Mouse (Mus musculus): Measurements from ENCODE around the gene Tmem204.

DNA sequence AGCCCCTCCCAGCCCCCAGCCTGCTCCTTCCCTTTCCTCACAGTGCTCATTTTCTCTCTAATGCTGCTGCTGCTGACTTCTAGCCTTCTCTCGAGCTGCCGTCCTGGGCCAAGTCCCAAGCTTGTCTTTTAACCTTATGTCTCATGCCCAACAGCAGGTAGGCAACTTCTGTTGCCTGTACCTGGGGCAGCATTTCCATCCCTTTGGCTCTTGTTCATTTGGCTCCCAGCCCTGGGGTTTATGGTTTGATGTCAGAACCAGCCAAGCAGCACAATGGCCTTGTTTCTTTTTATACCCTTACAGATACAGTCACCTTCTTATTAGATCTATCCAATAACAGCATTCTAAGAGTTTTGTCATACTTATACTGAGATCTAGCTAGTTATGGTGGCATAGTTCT, 12.8 kb upstream of the Tmem204 start:
- TF ChIP-seq CTCF (IDR thresholded peaks at IDR 0.05; ENCODE audit: low read depth, low read length): no peak
- TF ChIP-seq POLR2A (IDR thresholded peaks at IDR 0.05; ENCODE audit: borderline replicate concordance, low read depth, low read length): no peak
